Mouse (Mus musculus): ENCODE measurements around the gene Faf2. TPM values are rescaled to one million over a fixed set of nuclear protein-coding genes. Genes with fewer than 3 reads are reported as not detected.
"Not testable (repeated sequence)": the region's sequence is repeated elsewhere in the genome, so short reads cannot be mapped to it uniquely, and the experiment has no call there.

The Faf2 gene
- total RNA-seq, 2 experiments from 2014 or later: 40.0 to 43.7 TPM

GRCm38 (mm10) chr13:54604221-54604620 is 17.4 kb upstream of the Faf2 start:
- ATAC-seq (replicated peaks; ENCODE audit: poor library complexity, severe bottlenecking): no peak

- ATAC-seq (replicated peaks; ENCODE audit: poor library complexity, severe bottlenecking): no peak
Measured at GRCm38 (mm10) chr13:54605426-54605825, 16.2 kb upstream of the Faf2 start.

- no peak for ATAC-seq (replicated peaks; ENCODE audit: poor library complexity, severe bottlenecking)
Measured at GRCm38 (mm10) chr13:54607204-54607603, 14.4 kb upstream of the Faf2 start.

GRCm38 (mm10) chr13:54608002-54608401 is 13.6 kb upstream of the Faf2 start:
- ATAC-seq (replicated peaks; ENCODE audit: poor library complexity, severe bottlenecking): no peak

- no peak for ATAC-seq (replicated peaks; ENCODE audit: poor library complexity, severe bottlenecking)
Measured at GRCm38 (mm10) chr13:54608666-54609065, 12.9 kb upstream of the Faf2 start.

GRCm38 (mm10) chr13:54609301-54609700 is 12.3 kb upstream of the Faf2 start:
- ATAC-seq (replicated peaks; ENCODE audit: poor library complexity, severe bottlenecking): no peak

- peak; percentile 27 for ATAC-seq (replicated peaks; ENCODE audit: poor library complexity, severe bottlenecking)
Measured at GRCm38 (mm10) chr13:54610613-54610971, 11.0 kb upstream of the Faf2 start.

- peak; percentile 80 for ATAC-seq (replicated peaks; ENCODE audit: poor library complexity, severe bottlenecking)
Measured at GRCm38 (mm10) chr13:54610972-54611754, 10.4 kb upstream of the Faf2 start, which contains the start of gene Cltb. TSS of gene Cltb (minus strand) at chr13:54611344.

GRCm38 (mm10) chr13:54613141-54613540 is 8.4 kb upstream of the Faf2 start:
- ATAC-seq (replicated peaks; ENCODE audit: poor library complexity, severe bottlenecking): not testable (repeated sequence)

- ATAC-seq (replicated peaks; ENCODE audit: poor library complexity, severe bottlenecking): no peak
Measured at GRCm38 (mm10) chr13:54616307-54616706, 5.3 kb upstream of the Faf2 start.

GRCm38 (mm10) chr13:54616998-54617397 is 4.6 kb upstream of the Faf2 start:
- peak; percentile 29; the same call in 1 of the 2 replicates for ATAC-seq (replicated peaks; ENCODE audit: poor library complexity, severe bottlenecking)

GRCm38 (mm10) chr13:54621960-54622521 is 457 bp downstream of the Faf2 start:
- ATAC-seq (replicated peaks; ENCODE audit: poor library complexity, severe bottlenecking): peak; percentile 24

GRCm38 (mm10) chr13:54629128-54629527 is 7.5 kb downstream of the Faf2 start:
- no peak for ATAC-seq (replicated peaks; ENCODE audit: poor library complexity, severe bottlenecking)

- ATAC-seq (replicated peaks; ENCODE audit: poor library complexity, severe bottlenecking): no peak
Measured at GRCm38 (mm10) chr13:54632731-54633277, 11.2 kb downstream of the Faf2 start.

- ATAC-seq (replicated peaks; ENCODE audit: poor library complexity, severe bottlenecking): no peak
Measured at GRCm38 (mm10) chr13:54635011-54635410, 13.4 kb downstream of the Faf2 start.

- ATAC-seq (replicated peaks; ENCODE audit: poor library complexity, severe bottlenecking): no peak
Measured at GRCm38 (mm10) chr13:54650461-54650860, 28.9 kb downstream of the Faf2 start.

- ATAC-seq (replicated peaks; ENCODE audit: poor library complexity, severe bottlenecking): no peak
Measured at GRCm38 (mm10) chr13:54660877-54661276, 39.3 kb downstream of the Faf2 start.

- ATAC-seq (replicated peaks; ENCODE audit: poor library complexity, severe bottlenecking): no peak
Measured at GRCm38 (mm10) chr13:54661358-54661757, 39.8 kb downstream of the Faf2 start.

- ATAC-seq (replicated peaks; ENCODE audit: poor library complexity, severe bottlenecking): no peak
Measured at GRCm38 (mm10) chr13:54663999-54664398, 42.4 kb downstream of the Faf2 start.

- ATAC-seq (replicated peaks; ENCODE audit: poor library complexity, severe bottlenecking): no peak
Measured at GRCm38 (mm10) chr13:54664509-54664908, 42.9 kb downstream of the Faf2 start.

GRCm38 (mm10) chr13:54665062-54665461 is 43.5 kb downstream of the Faf2 start:
- no peak for ATAC-seq (replicated peaks; ENCODE audit: poor library complexity, severe bottlenecking)

- ATAC-seq (replicated peaks; ENCODE audit: poor library complexity, severe bottlenecking): no peak
Measured at GRCm38 (mm10) chr13:54670491-54670890, 48.9 kb downstream of the Faf2 start.

Data from granulocyte monocyte progenitor cell, adult 5-6 weeks (primary cell).